Mouse (Mus musculus): ENCODE results near the gene Sfpq.

The Sfpq gene

DNA sequence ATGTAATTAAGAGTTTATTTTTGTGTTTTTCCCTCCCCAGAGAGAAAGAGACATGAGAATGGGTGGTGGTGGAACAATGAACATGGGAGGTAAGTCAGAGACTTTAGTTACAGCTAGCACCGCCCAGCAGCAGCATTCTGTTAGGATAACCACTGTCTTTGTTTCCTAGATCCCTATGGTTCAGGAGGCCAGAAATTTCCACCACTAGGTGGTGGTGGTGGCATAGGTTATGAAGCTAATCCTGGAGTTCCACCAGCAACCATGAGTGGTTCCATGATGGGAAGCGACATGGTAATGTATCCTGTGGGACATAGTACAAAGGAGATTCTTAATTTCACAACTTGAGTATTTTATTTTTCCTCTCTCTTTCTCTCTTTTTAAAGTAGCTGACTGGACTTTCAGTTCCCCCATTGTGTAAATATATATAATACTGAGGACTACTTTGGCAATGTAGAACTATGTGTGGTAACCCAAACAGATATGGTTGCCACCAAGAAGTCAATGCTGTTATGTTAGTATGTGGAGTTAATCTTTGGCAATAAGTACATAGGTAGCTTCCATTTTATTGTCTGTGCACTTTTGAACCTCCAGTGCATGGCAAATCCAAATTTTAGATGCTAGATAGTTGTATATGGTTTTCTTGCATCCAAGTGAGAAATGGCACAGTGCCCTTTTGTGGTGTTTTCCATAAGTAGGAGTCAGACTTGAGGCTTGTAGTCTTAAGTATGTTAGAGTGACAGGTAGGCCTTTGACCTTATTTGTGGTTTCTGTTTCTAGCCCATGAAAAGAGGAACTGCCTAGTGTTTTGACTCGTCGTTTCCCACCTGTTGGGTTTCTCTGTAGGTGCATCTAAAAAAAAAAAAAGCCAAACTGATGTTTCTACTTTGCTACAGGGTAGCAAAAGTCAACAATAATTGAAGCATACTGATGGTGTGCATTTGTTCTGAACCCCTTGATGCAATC is 6.4 kb downstream of the Sfpq start:
- no peak for DNase-seq (ENCODE audit: low spot score)

DNA sequence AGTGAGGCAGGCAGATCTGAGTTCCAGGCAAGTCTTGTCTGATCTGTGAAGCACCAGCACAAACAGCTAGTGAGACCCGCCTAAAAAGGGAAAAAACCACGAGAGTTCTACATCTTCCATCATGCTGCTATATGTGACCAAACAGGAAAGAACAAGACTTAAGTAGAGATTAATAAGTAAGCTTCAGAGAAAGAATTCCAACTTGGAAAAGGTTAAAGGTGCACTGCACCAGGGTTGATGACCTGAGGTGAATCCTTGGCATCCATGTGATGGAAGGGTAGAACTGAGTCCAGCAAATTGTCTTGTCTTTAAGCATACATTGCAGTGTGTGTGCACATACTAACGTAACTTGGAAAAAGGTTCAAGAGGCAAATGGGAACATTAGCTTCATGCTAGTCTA is 16.0 kb downstream of the Sfpq start:
- no peak for DNase-seq (ENCODE audit: low spot score)

DNA sequence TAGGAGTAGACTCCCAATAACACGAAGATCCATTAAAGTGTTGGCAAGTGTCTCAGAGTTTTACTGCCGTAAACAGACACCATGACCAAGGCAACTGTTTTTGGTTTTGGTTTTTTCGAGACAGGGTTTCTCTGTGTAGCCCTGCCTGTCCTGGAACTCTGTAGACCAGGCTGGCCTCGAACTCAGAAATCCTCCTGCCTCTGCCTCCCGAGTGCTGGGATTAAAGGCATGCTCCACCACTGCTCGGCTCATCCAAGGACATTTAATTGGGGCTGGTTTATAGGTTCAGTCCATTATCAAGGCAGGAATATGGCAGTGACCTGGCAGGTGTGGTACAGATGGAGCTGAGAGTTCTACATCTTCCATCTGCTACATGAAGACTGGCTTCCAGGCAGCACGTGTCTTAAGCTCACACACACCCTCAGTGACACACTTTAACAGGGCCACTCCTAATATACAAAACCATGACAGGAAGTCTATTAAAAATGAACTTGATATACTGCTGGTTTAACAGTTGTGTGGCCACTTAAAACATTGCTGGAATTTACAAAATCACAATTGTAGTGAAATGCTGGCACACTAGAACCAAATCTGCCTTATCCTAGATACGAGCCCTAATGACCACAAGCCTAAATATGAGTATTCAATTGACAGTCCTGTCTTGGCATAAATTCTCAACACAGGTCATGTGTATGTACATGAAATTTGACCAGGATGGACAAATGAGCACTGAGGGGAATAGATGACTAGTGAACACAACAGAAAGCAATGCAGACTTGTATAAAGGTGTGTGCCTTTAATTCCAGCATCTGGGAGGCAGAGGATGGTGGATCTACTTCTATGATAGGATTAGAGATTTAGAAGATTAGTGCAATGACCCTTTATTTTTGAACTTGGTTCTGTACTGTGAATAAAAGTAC is 17.0 kb downstream of the Sfpq start:
- DNase-seq (ENCODE audit: low spot score): no peak

DNA sequence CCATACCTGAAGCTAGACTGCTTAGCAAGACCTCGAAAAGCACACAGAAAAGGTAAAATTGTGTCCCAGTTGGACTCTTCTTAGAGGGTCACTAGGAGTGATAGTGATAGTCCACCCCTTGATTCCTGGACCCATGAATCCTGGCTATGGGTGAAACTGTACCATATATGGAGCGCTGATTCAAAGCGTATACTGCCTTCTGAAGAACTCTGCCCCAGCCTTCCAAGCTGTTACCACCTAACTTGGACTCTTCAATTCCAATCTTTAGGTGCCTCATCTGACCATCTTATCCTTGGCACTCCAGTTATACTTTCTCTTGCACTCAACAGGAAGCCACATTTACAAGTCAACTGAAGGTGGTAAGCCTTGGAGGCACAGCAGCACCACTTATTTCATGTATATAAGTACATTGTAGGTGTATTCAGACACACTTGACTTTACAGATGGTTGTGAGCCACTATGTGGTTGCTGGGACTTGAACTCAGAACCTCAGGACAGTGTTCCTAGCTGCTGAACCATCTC is 17.8 kb downstream of the Sfpq start:
- no peak for DNase-seq (ENCODE audit: low spot score)

DNA sequence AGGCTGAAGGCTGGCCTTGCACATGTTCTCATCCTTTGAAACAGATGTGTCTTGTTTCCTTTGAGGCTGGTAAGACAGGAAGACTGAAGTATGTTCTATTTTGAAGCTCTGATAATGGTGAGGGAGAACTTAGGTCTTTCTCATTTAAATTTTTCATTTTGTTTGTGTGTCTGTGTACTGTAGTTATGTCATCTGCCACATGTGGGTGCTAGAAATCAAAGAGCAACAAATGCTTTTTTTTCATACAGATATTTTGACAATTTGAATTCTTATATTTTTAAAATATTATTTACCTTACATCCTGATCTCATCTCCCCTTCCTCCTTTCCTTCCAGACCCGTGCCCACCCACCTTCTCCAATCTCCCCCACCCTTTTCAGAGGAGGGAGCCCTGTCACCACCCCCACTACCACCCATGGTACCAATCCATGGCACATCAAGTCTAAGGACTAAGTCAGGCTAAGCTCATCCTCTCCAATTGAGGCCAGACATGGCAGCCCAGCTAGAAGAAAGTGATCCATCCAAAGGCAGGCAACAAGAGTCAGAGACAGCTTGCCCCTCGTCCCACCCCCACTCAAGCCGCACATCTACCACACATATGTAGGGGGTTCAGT is 18.9 kb downstream of the Sfpq start:
- no peak for DNase-seq (ENCODE audit: low spot score)

DNA sequence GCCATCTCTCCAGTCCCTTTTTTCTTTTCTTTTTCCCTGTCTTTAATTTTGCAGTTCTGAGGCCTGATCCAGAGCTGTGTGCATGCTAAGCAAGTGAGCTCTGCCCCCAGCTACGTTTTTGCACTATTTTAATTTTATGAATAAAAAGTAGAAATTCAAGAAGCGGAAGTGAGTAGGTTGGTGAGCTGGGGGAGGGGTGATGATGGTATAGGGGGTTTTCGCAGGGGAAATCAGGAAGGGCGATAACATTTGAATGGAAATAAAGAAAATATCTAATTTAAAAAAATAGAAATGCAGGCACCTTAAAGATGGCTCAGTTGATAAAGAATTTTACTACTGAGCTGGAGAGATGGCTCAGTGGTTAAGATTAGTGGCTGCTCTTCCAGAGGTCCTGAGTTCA is 22.4 kb downstream of the Sfpq start:
- no peak for DNase-seq (ENCODE audit: low spot score)

DNA sequence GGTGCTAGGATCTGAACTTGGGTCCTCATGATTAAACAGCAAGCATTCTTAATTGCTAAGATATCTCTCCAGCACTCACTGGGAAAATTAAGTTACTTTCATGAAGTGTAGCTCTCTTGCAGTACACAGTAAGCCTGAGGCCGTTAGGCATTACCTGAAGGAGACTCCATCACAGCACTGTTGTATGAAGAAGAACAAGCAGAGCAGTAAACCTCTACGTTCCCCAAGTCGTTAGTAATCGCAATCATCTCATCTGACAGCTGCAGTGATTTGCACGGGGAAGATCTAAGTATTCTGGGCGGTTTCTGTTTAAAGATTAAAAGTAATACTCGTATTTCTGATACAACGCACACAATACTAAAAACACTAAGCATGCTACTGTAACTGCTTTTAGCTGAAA is 30.0 kb downstream of the Sfpq start:
- no peak for DNase-seq (ENCODE audit: low spot score)

DNA sequence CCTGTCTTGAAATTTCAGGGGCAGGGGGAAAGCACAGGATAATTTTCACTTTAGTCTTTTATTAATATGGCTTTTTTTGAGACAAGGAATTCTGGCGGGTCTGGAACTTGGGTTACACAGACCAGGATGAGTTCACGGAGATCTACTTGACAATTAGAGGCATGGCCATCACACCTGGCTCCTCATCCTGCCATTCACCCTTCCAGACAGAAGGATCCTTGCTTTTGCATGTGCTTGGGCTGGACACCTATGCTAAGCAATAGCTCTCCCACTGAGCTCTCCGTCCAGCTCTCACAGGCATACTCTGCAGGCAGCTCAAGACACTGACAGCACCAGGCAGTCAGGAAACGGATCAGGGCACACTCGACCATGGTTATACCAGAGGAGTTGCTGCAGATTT is 31.9 kb downstream of the Sfpq start:
- DNase-seq (ENCODE audit: low spot score): no peak

DNA sequence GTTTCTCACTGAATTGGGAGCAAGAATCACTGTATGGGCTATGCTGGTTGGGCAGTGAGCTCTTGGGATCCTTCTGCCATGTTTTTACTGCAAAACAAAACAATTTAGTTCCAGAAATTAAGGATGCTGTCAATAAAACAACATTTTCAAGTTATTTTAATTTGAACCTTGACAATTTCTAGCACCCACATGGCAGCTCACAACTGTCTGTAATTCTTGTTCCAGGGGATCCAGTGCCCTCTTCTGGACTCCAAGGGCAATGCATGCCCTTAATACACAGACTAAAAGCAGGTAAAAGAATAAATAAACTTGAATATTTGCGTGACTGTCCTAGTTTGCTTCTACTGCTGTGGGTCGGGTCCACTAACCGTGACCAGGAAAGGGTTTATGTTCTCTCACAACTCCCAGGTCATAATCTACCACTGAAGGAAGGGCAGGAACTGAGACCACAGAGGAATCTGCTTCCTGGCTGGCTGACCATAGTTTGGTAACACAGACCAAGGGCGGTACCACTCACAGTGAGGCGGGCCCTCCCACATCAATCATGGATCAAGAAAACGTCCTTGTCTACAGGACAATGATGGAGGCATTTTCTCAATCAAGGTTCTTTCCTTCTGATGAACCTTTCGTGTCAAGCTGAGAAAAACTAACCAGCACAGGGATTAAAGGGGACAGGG is 33.5 kb downstream of the Sfpq start:
- no peak for DNase-seq (ENCODE audit: low spot score)

DNA sequence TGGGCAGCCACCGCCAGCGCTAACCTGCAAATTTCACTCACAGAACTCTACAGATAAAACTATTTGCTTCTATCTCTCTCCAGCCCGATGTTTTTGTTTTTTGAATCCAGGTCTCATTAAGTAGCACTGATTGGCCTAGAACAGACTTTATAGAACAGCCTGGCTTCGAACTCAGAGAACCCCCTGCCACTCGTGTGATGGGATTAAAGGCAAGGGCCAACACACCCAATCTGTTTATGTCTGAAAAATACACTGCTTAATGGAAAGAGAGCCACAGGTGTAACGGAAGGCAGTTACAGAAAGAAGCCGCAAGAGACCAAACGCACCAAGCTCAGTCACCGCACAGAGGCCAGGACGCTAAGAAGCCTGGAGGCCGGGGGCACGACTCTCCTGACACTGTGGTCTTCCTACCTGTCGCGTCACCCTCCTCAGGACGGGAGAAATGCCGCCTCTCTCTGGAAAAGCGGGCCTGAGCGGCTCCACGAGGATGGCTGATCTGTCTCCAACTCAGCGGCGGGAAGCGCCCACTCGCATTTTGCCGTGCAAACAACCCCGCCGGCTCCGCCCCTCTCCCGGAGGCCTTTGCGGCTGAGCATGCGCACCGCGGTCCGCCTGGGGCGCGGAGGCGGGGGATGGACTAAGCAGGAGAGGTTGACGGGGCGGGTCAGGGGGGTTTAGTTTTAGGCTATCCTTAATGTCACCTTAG is 39.6 kb downstream of the Sfpq start, which contains the start of gene Zmym1:
Zmym1 (minus strand) TSS at position 568 of the 706 bp plus-strand sequence.
- peak; percentile 91 for DNase-seq (ENCODE audit: low spot score)

DNA sequence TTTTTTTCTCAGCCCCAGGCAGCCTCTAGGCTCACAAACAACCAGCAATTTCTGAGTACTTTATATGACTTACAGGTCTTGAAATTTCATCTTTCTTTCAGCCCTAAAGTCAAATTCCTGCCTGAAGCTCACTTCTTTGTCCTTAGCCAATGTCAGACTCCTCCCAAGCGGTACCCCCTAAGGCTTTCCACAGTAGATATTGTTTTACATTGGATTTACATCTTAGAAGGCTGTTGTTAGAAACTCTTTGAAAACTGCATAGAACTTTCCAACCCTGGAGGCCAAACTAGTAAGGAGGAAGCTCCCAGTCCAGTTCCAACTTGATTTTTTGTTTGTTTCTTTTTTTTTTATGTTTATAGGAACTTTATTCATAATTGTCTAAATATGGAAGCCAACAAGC is 42.9 kb downstream of the Sfpq start:
- no peak for DNase-seq (ENCODE audit: low spot score)

DNA sequence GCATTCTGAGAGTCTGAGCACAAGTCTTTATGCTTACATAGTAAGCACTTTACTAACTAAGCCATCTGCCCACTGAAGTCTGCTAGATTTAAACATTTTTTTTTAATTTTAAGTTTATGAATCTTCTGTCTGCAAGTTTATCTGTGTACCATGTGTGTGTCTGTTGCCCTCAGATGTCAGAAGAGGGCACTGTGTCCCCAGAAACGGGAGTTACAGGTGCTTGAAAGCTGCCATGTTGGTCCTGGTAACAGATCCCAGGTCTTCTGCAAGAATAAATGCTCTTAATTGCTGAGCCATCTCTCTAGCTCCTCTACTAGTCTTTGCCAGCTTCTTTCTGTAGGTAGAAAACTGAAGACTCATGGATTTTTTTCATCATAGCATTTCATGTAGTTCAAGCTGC is 53.8 kb downstream of the Sfpq start:
- DNase-seq (ENCODE audit: low spot score): no peak

DNA sequence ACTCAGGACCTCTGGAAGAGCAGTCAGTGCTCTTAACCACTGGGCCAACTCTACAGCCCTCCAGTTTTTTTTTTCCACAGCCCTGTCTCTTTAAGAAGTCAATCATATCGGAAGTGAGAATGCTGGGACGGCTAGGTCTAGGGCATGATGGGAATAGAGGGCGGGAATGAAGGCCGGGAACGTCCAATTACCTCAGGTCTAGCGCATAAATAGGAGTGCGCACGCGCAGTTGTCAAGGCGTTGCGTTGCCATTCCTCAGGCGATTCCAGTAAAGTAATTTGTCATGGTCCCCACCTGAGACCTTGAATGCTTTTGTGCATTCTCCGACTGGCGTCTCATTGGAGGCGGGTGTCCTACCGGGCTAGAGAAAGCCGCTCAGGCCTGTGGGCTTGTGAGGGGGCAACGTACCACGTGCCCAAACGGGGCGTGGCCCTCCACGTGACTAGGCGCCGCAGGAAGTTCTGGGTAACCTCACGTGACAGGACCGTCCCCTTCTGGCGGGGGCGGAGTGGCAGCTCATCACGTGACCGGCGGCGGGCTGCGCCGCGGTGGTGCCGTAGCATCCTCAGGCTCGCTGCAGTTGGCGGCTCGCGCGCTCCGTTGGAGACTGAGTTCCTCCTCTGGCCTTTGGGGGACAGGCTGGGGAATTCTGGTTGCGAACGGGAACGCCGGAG is 55.9 kb downstream of the Sfpq start, which contains the start of gene Zmym6:
Zmym6 (plus strand) TSS at position 509 of the 674 bp plus-strand sequence.
- peak; percentile 96 for DNase-seq (ENCODE audit: low spot score)

DNA sequence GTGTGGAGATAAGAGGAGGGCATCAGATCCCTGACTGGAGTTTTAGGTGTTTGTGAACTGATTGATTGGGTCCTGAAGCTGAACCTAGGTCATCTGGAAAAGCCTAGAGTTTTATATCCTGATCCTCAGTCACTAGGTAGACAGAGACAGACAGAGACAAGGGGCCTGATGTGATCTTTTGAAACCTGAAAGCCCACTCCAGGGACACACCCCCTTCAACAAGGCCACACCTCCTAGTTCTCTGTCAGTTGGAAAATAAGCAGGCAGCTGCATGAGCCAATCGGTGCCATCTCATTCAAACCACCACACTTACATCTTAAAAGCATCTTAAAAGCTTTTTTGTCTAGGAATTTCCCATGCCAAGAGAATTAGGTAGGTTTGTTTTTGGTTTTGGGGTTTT is 59.7 kb downstream of the Sfpq start:
- DNase-seq (ENCODE audit: low spot score): no peak

DNA sequence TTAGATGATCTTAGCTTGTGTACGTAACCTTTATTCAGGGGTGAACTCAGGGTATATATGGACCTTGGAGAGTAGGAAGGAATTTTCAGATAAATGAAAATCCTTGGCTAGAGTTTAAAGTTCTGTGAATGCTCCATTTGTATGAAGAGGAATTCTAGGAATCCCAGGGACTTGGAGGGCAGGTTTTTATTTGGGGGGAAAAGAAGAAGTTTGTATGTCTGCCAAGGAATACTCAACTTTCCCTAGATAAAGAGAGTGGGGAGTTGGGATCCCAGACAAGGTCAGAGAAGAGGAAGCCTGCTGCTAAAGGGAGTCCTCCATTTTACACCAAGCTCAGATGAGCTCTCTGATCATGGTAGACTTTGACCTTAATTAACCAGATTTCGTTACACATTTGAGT is 62.0 kb downstream of the Sfpq start:
- DNase-seq (ENCODE audit: low spot score): no peak

DNA sequence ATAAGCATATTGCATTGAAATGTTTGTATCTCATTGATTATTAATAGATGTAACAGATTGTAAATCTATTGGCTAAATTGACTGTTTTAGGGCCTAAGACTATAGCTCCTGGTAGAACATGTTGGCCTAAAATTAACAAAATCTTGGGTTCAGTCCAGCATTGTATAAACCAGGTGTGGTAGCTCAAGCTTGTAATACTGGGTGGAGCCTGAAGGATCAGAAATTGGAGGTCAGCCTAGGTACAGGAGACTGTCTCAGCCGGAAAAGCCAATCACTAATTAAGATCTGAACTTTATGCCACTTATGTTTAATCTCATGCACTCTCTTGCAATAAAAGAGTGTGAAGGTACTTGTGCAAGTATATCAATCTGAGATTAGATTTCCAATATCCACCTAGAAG is 64.6 kb downstream of the Sfpq start:
- DNase-seq (ENCODE audit: low spot score): no peak
